Mouse (Mus musculus): ENCODE results near the gene Itgb3.

The Itgb3 gene

DNA sequence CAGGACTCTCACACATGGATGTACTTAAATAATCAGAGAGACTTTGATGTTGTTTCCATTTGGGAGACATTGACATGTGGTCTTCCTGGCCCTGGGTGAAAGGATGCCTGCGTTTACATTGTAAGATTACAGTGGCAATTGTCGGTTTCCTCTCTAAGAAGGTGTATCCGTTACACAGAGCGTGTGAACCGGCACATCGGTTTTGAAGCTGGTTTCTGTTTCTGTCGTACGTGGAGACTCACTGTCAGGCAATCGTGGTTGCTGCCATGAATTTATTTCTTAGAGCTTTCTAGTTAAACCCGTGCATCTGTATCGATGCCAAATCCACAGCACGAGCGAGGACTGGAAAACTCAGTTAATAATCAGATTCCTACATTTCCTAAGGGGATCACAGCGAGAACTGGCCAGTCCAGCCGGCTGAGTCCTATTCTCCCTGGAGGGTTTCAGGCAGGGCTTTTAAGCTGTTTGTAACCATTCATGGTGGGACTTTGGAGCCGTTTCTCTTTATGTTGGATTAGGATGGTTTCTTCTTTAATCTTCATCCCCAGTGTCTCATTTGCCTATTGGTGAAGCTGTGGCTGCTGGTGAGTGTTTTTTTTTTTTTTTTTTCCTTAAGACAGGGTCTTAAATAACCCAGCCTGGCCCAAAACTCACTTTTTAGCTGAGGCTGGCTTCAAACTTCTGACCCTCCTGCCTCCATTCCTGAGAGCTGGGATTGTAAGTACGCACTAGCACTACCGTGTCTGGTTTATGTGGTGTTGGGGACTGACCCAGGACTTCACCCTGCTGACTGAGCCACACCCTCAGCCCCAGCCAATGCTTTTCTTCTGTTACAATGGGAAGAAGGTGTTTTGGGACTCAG is 26.1 kb upstream of the Itgb3 start:
- in situ Hi-C loops (cut with MboI; ENCODE audit: unreplicated experiment in 2 of 2): loop anchor here in 1 of 2 experiments (10.0 to 25.0 kb wide), 2 partner anchors 267 to 406 kb away; no protein-coding TSS in a partner anchor

DNA sequence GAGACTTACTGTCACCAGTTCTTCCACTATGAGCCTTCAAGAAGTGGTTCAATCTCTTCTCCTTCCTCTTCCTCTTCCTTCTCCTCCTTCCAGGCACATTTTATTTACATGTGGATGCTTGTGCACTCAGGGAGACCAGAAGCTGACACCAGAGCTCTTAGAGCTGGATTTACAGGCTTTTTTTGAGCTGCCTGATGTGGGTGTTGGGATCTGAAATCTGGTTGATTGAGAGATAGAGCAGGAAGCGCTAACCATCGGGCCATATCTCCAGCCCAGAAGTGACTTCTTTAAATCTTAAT is 25.5 kb upstream of the Itgb3 start:
- in situ Hi-C loops (cut with MboI; ENCODE audit: unreplicated experiment in 2 of 2): loop anchor here in 1 of 2 experiments (10.0 to 25.0 kb wide), 2 partner anchors 267 to 405 kb away; no protein-coding TSS in a partner anchor

DNA sequence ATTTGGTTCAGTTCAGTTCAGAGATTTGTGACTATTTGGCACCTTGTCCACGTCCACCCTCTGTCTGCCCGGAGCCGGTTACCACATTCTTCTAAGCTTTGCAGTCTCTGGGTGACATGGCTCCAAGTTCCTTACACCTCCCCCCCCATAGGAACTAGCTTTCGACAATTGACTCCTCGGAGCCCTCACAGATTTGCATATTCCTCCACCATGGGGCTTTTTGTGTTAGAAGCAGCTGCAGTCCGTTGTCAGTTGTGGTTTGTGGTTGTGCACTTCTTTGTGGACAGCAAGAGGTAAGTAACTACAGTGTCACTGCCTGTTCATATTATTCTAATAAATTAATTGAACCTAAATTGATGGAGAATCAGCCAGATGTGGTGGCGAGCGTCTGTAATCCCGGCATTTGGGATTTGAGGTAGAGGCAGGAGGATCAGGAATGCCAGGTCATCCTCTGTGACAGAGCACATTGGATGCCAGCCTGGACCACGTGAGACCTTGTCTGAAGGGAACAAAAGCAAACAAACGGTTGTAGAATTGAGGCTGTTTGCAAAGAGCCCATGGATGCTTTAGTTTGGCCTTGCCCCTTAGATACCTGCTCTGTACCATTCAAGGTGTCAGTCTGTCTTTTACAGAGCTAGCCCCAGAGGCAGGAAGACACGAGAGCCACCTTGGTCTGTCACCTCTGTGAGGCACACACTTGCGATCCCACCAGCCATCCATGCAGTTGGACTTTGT is 25.0 kb upstream of the Itgb3 start:
- in situ Hi-C loops (cut with MboI; ENCODE audit: unreplicated experiment in 2 of 2): loop anchor here in 1 of 2 experiments (10.0 to 25.0 kb wide), 2 partner anchors 268 to 405 kb away; no protein-coding TSS in a partner anchor

DNA sequence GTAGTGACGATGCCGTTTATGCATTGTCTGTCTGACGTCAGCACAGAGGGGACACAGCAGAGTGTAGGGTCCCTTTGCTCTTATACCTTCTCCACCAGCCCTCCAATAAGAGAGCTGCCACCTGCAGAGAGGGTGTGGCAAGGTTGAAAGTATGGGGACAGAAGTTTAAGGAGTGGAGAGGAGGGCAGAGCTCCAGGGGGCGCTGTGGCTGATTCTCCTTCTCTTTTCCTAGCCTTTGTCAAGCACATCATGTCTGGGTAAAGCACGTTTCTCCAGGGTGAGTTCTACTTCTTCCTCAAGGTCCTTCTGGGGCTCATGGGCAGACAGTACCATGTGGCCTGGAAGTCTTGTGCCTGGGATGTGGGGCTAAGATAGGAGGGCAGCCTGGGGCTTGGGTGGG is 22.3 kb upstream of the Itgb3 start:
- in situ Hi-C loops (cut with MboI; ENCODE audit: unreplicated experiment in 2 of 2): loop anchor here (5.0 to 25.0 kb wide), 9 partner anchors 33 to 542 kb away; partner anchors contain the start of genes Cdc27 (in 2 of the 2), Myl4 (in 2 of the 2) and Mettl2 (in 1 of the 2)

DNA sequence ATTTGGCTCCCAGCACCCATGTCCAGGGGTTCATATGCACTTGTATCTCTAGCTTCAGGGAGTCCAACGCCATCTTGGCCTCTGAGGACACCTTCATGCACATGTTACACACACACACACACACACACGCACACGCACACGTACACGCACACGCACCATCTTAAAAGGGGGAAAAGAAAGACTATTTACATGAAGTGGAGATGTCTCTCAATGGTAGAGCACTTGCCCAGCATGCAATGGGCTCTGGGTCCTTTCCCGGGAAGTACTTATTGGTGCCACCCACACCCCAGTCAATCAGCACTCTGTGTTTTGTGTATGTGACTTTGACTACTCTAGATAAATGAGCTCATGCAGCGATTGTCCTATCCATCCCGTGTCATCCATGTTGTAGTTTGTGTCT is 19.9 kb upstream of the Itgb3 start:
- in situ Hi-C loops (cut with MboI; ENCODE audit: unreplicated experiment in 2 of 2): loop anchor here (5.0 to 25.0 kb wide), 9 partner anchors 36 to 539 kb away; partner anchors contain the start of genes Cdc27 (in 2 of the 2), Myl4 (in 2 of the 2) and Mettl2 (in 1 of the 2)

DNA sequence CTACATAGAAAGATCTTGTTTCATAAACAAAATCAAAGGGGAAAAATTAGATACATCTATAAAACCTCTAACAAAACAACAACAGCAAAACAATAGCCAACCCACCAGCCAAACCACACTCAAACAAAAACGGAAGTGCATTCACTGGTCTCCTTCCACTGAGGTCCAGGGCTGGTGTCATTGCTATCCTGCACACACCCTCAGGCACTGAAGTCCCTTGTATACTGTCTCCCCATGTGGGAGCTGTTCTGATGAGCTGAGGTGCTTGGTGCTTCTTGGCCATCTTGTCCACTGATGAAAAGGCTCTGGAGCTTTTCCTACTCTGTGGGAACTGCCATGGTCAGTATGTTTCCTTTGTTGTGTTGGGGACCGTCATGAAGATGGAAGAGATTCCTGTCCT is 19.3 kb upstream of the Itgb3 start:
- in situ Hi-C loops (cut with MboI; ENCODE audit: unreplicated experiment in 2 of 2): loop anchor here (5.0 to 25.0 kb wide), 9 partner anchors 36 to 539 kb away; partner anchors contain the start of genes Cdc27 (in 2 of the 2), Myl4 (in 2 of the 2) and Mettl2 (in 1 of the 2)

DNA sequence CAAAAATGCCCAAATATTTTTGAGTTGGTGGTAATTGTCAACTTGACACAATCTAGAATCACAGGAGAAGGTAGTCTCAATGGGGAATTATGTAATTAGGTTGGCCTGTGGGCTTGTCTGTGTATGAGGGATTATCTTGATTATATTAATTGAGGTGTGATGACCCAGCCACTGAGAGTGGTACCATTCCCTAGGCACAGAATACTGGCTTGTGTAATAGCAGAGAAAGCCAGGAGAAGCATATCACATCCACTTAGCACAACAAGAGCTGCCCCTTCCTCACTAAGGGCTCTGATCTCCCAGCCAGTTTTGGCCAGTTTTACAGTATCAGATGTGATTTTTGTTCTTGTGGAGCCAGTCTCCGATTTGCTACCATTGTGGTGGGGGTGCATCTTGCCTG is 18.2 kb upstream of the Itgb3 start:
- in situ Hi-C loops (cut with MboI; ENCODE audit: unreplicated experiment in 2 of 2): loop anchor here (5.0 to 25.0 kb wide), 9 partner anchors 37 to 538 kb away; partner anchors contain the start of genes Cdc27 (in 2 of the 2), Myl4 (in 2 of the 2) and Mettl2 (in 1 of the 2)

DNA sequence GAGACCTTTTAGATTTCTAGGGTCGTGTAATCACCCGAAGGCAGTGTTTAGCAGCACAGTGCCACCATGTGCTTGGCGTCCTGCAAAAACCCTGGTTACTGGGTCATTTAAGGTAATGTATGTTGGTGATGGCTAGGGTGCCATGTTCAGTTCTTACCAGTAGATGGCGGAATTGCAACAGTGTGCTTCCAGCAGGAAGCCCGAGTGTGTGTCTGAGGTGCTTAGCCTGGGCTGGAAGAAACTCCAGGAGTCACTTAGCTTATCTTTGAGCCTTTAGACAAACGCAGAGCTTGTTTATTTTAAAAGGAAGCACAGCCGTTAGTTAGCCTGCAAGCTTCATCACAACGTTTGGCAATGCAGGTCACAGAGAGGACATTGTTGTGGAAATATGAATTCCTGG is 17.7 kb upstream of the Itgb3 start:
- in situ Hi-C loops (cut with MboI; ENCODE audit: unreplicated experiment in 2 of 2): loop anchor here (5.0 to 25.0 kb wide), 2 partner anchors 387 to 397 kb away; no protein-coding TSS in a partner anchor

DNA sequence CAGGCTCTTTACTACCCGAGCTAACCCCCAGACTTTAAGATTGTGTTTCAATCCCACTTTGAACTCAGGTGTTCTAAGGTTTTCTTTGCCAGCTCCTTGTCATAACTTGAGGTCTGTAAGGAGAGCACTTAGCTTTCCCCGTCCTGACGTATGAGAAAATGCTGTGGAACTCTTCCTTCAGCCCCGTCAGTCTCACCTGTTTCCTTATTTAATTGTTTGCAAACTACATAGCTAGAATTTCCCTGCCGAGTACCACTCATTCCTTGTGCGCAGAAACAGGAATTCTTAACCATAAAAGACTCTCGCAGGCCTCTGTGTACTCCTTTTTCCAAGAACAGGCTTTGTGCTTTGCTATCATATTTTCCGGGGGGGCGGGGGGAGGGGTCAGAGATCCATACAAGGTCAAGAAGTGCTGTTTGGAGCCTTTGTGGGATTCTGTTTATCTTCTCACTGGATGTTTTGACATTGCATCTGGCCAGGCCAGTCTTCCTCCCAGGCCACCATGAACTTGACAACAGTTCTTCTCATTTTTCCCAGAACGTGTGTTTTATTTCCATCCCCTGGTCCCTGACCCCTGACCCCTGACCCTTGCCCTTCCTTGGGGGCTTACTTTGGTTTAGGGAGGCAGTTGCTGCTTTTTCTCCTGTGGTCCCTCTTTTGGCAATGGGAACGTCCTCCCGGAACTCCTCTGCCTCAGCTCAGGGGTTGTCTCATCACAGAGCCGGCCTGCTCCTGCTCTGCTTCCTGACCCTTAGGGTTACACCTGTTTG is 15.5 kb upstream of the Itgb3 start:
- in situ Hi-C loops (cut with MboI; ENCODE audit: unreplicated experiment in 2 of 2): loop anchor here (5.0 to 25.0 kb wide), 2 partner anchors 385 to 395 kb away; no protein-coding TSS in a partner anchor

DNA sequence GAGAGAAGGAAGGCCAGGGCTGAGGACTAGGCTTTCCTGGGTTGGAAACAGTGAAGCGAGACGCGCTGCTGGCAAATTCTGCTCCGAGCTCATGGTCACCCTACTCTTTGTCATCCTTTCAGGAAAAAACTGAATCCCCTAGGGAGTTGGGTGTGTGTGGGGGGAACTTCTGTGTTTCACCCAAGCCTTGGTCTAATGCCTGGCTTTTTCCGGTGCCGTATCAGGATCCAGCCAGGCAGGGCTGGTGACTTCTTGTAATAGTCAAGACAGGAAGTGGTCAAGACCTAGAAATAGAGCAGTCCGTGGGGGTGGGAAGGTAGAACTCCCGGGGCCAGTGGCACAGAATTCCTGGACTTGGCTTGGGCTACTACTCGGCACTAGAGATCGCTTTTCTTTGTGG is 11.4 kb upstream of the Itgb3 start:
- in situ Hi-C loops (cut with MboI; ENCODE audit: unreplicated experiment in 2 of 2): loop anchor here in 1 of 2 experiments (25.0 kb wide), 1 partner anchor 391 kb away; no protein-coding TSS in a partner anchor

DNA sequence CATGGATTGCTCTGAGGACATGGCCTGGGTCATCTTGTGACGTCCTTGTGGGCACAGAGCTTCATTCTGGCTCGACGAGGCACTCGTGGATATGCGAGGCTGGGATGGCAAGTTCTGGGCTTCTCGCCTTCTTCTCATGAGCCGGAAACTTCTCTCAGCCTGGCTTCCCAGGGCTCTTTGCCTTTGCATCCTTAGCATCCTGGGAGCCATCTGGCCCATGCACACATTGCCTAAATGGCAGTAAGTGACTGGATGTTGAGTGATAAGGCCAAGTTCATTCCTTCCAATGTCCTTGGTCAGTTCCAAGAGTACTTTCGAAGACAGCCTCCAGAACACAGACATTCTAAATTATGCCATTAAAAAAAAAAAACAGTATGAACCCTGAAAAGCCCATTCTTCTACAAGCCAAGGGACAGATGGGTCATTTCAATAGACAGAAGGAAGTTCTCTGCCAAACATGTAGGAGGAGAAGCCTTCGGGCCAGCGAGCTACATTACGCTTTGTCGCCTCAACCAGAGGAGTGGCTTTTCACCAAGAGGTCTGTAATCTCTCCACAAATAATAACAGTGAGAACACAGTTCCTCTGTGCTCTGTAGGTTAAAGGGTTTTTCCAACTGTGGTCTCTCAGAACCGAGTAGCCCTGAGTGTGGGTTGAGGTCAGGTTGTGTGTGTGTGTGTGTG is 8.4 kb upstream of the Itgb3 start:
- in situ Hi-C loops (cut with MboI; ENCODE audit: unreplicated experiment in 2 of 2): loop anchor here in 1 of 2 experiments (25.0 kb wide), 1 partner anchor 388 kb away; no protein-coding TSS in a partner anchor

DNA sequence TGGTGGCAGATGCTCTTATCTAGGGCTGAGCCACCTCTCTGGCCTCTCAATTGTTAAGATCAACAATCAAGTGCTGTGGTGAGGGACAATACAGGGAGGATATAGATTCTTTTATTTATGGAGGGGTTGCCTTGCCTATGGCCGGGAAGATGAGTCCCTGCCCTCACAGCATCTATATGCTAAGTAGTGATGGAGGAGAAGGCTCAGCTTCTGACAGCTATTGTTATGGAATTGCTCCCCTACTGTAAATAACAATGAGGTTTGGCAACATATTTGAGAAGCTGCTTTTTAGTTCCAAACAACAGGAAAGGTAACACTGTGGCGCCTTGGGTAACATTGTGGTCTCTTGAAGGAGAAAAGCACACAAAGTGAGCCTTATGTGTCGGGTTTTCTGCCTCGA is 7.1 kb upstream of the Itgb3 start:
- in situ Hi-C loops (cut with MboI; ENCODE audit: unreplicated experiment in 2 of 2): loop anchor here in 1 of 2 experiments (10.0 kb wide), 1 partner anchor 164 kb away; no protein-coding TSS in a partner anchor

DNA sequence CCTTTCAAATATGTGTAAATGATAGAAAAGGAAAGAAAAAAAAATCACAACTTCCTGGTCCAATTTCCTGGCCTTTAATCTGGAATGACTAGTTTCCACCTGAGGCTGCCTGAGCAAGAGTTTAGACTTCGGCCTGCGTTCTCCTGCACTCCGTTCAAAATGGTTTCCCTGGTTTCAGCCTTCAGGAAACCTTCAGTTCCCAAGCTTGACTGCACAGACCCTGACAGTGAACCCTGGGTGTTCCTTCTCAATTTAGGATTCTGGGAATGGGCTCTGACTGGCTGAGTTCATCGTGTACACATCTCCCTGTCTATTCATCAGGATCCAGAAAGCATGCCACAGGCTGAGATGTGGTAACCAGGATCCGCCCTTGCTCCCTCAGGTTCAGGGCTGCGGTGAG is 3.6 kb upstream of the Itgb3 start:
- in situ Hi-C loops (cut with MboI; ENCODE audit: unreplicated experiment in 2 of 2): loop anchor here in 1 of 2 experiments (10.0 kb wide), 1 partner anchor 161 kb away; no protein-coding TSS in a partner anchor

DNA sequence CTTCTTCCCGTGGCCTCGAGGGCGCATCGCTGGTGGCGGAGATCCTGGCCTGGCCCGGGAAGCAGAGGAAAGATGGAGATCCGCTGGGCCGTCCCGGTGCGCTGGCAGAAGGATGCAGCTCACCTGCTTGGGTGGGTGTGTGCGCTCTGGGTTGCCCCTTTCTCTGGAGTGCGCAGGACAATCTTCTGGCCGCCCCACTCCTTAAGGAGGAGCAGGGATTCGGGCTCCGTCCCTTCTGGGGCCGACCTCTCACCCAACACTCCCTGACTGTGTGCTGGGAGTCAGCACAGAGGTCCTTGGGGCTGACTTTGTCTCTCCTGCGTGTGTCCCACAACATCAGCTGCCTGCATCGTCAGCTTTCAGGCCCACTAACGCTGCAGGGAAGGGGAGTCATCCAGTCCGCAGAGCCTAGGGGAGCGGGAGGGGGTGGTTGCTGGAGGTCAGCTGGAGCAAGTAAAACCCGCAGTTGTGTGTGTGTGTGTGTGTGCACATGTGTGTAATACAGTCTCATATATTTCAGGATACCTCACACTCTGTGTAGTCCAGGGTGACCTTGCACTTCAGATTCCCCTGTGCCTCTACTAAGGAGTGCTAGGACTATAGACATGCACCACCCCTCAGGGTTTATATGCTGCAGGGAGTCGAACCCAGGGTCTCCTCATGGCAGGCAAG is 585 bp downstream of the Itgb3 start:
- in situ Hi-C loops (cut with MboI; ENCODE audit: unreplicated experiment in 2 of 2): loop anchor here (5.0 to 10.0 kb wide), 3 partner anchors 39 to 156 kb away; no protein-coding TSS in a partner anchor

DNA sequence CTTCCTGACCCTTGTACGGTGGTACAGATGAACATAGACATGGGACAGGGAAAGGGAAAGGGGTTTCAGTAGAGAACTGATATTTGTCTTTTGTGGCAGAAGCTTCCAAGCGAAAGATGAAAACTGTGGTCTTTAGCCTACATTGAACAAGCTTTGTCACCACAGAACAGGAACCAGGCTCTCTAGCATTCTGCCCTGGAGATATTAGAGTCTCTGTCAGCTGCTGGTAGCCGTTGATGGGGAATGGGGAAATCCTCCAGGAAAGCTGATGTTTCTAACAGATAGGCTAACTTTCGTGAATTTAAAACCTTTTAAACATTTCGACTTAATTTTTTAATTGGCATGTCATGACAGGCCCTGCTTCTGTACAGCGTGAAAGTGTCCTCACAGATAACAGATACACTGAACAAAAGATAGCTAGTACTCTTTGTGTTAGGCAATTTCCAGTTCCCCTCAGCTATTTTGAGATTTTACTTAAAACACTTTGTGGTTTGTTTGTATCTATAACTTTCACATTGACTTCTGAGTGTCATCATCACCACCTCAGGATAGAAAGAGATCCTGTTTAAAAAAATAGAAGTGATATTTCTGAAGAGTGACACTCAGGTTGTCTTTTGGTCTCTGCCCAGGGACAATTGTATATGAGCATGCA is 1.4 kb downstream of the Itgb3 start:
- in situ Hi-C loops (cut with MboI; ENCODE audit: unreplicated experiment in 2 of 2): loop anchor here (5.0 to 10.0 kb wide), 3 partner anchors 38 to 156 kb away; no protein-coding TSS in a partner anchor

DNA sequence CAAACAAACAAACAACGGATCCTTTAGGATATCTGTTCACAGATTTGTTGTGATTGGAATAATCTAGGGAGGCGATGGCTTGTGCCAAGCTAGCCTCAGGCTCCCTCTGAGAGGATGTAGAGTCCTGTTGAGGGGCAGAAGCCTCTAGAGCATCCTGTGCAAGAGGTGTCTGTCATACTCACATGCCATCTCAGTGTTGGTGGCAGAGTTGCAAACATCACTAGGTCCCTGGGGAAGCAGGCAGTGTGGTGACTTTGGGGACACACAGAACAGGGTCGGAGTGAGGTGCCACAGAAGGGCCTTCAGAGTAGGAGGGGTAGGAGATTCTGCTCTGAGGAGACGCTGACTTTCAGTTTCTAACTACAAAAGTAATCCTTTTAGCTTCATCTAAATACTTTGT is 1.9 kb downstream of the Itgb3 start:
- in situ Hi-C loops (cut with MboI; ENCODE audit: unreplicated experiment in 2 of 2): loop anchor here (5.0 to 10.0 kb wide), 3 partner anchors 38 to 155 kb away; no protein-coding TSS in a partner anchor

DNA sequence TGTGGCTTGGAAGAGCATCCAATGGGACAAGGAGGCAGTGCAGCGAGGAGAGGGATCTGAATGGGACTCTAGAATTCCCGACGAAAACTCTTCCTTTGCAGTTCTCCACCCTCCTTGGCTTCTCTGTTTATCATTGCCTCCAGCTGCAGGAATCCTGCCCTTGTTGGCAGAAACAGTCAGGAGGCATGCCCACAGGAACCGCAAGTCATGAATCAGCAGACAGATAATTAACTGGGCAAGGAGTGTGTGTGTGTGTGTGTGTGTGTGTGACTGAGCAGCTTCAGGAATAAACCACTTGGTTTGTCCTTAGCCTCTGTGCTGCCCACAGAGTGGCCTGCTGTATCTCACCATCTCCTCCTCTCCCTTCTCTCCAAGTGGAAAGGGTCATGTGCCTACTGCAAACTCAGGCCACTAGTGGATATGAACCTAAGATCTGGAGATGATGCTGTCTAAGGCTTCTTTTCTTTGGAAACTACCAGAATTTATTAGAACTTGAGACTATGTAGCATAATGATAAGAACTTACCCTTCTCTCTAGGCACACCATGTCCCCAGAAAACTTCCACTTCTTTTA is 3.9 kb downstream of the Itgb3 start:
- in situ Hi-C loops (cut with MboI; ENCODE audit: unreplicated experiment in 2 of 2): no loop called here

DNA sequence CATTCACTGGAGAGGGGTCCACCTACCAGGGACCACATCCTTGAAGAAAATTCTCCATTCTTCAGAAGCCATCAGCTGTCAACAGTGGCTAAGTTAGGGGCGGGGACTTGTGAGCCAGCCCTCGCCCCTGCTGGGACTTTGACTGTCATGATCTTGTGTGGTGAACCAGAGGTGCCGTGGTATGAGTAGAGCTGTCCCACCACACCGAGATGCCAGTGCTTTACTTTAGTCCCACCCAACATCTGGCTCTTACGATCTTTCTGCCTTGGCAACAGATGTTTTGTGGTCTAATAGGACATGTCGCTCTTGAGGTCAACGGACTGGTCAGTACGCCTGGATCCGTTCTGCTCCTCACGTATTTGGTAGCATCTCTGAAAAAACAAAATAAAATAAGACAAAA is 5.8 kb downstream of the Itgb3 start:
- in situ Hi-C loops (cut with MboI; ENCODE audit: unreplicated experiment in 2 of 2): no loop called here

Data from v-Abl transformed pro-B cells (cell line).